Mouse (Mus musculus) heart, postnatal 36 days (tissue): ENCODE measurements around the gene Gm15056. TPM values are rescaled to one million over a fixed set of nuclear protein-coding genes. Genes with fewer than 3 reads are reported as not detected.

Source experiments
- DNase-seq, 2 experiments: peaks; one replicate each; pipeline ENCODE4 v3.0.0; 2021 to 2022
- intact Hi-C: fragments of 180-260 bp; cut with DNase I; formaldehyde crosslinking; loops from one replicate; pipeline ENCODE4 v1.15.1; 2025
- total RNA-seq, 2 experiments: library from RNA; stranded (reverse); gene quantifications; 2 replicates each; pipeline ENCODE4 v1.2.3; 2021

The Gm15056 gene
- not detected for total RNA-seq

GRCm38 (mm10) chr8:20902527-20902926 is at the start of gene Gm15056:
TSS of gene Gm15056 (minus strand) at chr8:20902627.
- intact Hi-C loops, result no loop called here
- DNase-seq, result no peak

DNA sequence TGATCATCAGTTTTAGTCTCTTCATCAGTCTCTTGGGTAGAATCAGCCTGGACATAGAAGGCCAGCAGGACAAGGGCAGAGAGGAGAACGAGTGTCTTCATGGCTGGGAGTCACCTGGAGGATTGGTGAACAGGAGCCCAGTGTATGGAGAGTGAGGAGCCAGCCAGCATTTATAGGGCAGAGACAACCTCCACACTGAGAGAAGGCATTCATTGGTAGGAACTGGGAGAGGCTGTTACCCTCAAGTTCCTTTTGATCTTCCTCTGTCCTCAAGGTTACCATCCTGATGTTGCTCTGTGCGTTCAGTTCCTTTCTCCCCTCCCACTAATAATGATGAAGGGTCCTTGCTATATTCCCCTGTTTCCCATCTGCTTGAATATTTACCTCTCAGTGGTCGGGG is 42.2 kb upstream of the Gm15056 start, which contains the start of gene AY761185:
AY761185 (minus strand) TSS at position 101 of the 400 bp plus-strand sequence.
- intact Hi-C loops, result no loop called here

DNA sequence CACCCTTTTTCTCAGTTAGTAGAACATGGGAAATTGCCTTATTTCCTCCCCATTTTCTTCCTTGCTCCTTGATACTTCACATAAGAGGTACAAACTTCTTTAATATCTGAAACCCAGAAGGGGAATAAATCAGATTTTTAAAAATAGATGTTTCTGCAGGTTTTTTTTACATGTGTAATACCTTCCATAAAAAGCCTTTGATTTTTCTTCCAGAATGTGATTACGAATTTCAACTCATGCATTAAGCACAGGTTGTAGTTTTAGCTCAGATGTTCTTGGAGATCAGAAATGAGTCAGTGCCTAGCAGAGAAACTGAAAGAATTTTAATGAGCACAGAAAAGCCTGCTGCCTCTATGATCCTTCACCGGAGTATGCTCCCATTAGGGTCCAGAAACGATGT is 19.5 kb upstream of the Gm15056 start, which contains the start of gene Gm6040:
Gm6040 (minus strand) TSS at position 101 of the 400 bp plus-strand sequence.
- intact Hi-C loops, result no loop called here
- DNase-seq, result no peak

More for the DNA sequence above, 42.2 kb upstream of the Gm15056 start, which contains the start of gene AY761185:
- DNase-seq, result no peak

DNA sequence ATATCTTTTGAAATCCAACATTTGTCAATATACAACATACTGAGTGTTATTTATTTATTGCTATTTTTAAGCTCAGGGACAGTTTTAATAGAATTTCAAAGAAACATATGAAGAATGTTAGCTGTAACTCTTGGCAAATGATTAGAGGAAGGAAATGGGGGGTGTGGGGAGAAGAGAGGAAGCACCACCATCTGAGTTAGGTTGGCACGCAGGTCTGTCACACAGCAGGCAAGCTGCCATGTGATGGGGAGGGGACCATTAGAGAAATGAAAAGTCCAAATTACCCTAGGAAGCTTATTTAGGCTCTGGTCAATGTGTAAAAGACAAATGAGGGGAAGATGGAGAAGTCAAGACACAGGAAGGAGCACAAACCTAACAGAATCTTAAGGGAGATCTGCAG is 9.9 kb upstream of the Gm15056 start:
- DNase-seq, result no peak
- intact Hi-C loops, result no loop called here

GRCm38 (mm10) chr8:20908256-20908655 is 5.8 kb upstream of the Gm15056 start:
- intact Hi-C loops, result no loop called here
- no peak for DNase-seq

DNA sequence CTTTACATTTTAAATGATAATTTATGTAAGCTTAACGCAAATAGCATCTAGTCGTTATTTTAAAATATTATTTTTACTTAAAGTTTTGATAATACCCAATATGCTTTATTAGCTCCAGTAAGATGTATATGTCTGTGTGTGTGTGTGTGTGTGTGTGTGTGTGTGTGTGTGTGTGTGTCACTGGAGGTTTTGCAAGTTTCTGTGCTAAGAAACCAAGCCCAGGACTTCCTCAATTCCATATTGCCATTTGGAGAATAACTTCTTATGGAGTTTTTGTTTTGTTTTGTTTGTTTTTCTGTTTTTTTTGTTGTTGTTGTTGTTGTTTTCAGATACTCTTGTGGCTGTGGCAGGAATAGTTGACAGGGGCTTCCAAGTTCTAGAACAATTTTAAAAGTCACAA is 4.7 kb upstream of the Gm15056 start:
- DNase-seq, result no peak
- intact Hi-C loops, result no loop called here

DNA sequence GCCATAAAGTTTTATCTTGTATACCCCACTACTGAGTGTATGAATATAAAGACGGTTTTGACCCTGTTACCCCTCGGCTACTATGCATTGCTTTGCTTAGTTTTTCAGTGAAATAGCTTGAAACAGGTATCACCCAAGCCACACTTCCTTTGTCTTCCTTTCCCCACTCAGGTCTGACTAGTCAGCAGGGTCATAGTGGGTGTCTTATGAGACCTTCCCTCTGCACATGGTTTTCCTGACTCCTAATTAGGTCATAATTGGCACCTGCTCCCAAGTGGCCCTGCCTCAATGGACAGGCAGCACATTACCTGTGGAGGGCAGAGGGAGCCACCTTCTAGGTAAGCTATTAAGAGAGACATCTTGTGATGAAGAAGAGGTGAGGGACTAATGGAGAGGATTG is 10.1 kb downstream of the Gm15056 start, which contains the start of gene Defb33:
Defb33 (plus strand) TSS at position 301 of the 400 bp plus-strand sequence.
- intact Hi-C loops, result no loop called here
- DNase-seq, result no peak

DNA sequence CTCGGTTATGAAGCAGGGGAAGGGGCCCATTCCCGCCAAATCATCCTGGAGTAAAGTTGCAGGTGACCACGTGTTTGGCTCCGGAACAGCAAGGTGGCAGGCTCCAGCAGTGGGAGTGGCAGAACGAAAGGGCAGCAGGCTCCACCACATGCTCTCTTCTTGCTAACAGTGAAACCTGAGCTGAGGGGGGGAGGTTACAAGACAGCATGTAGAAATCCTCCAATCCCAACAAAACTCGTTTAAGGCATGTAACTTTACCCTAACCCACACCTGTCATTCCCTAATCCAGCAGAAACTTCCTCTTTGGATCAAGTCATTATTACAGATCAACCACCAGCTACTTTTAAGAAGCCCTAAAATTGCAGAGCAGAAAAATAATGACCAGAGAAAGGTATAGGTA is 27.8 kb downstream of the Gm15056 start:
- no peak for DNase-seq
- intact Hi-C loops, result loop anchor here (10.0 kb wide), 1 partner anchor 1390 kb away; no protein-coding TSS in a partner anchor

Other genes with a start within 250 kb of the Gm15056 start
- not detected for gene Defb33, start 10.0 kb downstream of the Gm15056 start, total RNA-seq
- gene Gm6040, start 19.4 kb upstream of the Gm15056 start, total RNA-seq, result not detected
- not detected for gene AY761185, start 42.1 kb upstream of the Gm15056 start, total RNA-seq
- gene Defa21, start 122.9 kb upstream of the Gm15056 start, total RNA-seq, result not detected
- gene Defa23, start 152.4 kb upstream of the Gm15056 start, total RNA-seq, result not detected
- not detected for gene Defa35, start 162.4 kb upstream of the Gm15056 start, total RNA-seq
- gene Defa25, start 181.8 kb upstream of the Gm15056 start, total RNA-seq, result not detected
- not detected for gene Gm14851, start 193.4 kb upstream of the Gm15056 start, total RNA-seq
- not detected for gene Defa30, start 232.0 kb upstream of the Gm15056 start, total RNA-seq